Mouse (Mus musculus) kidney, postnatal 25 days (tissue): Measurements from ENCODE around the gene Gaa.
A peak's percentile ranks its signal among the peaks of the same experiment; 100 is the strongest.

Experiments
- DNase-seq, 2 experiments: peaks; one replicate each; pipeline ENCODE4 v3.0.0; 2021; ENCODE audit warnings: mixed read lengths in 2 of 2

The Gaa gene

GRCm38 (mm10) chr11:119306762-119307657 is 39.3 kb downstream of the Gaa start:
- DNase-seq: peak; percentile 6 to 16

- no peak for DNase-seq
These were observed 39.9 kb downstream of the Gaa start, which contains the start of gene Card14 for GRCm38 (mm10) chr11:119307658-119307867. Gene Card14 (plus strand): TSS chr11:119307768.

GRCm38 (mm10) chr11:119307916-119308315 is 40.2 kb downstream of the Gaa start:
- peak in 1 of 2 experiments; percentile 27 for DNase-seq

GRCm38 (mm10) chr11:119310621-119311020 is 42.9 kb downstream of the Gaa start:
- no peak for DNase-seq

GRCm38 (mm10) chr11:119314252-119314936 is 46.7 kb downstream of the Gaa start:
- DNase-seq: peak; percentile 68 to 86

GRCm38 (mm10) chr11:119316720-119317119 is 49.0 kb downstream of the Gaa start:
- no peak for DNase-seq

GRCm38 (mm10) chr11:119322521-119322920 is 54.8 kb downstream of the Gaa start:
- no peak for DNase-seq

- DNase-seq: no peak
These were observed 57.4 kb downstream of the Gaa start for GRCm38 (mm10) chr11:119325068-119325467.

- no peak for DNase-seq
These were observed 62.9 kb downstream of the Gaa start for GRCm38 (mm10) chr11:119330592-119330991.

GRCm38 (mm10) chr11:119331970-119332369 is 64.3 kb downstream of the Gaa start:
- DNase-seq: no peak
